Comparison of ENCODE assay signal across 7 mouse cellular contexts in the genomic region with DNA sequence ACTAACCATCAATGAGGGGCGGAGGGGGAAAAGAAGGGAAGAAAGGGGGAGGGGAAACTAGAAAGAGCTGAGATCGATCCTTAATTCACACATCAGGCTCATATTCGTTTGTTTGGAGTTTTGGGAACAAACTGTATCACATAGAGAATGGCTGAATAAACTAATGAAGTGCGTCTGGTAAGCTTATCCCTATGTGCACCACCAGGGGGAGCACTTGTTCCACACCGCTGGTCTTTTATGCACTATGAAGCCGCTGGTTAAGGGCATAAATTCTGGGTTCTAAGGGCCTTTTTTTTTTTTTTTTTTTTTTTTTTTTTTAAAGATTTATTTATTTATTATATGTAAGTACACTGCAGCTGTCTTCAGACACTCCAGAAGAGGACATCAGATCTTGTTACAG. TPM values are rescaled to one million over a fixed set of nuclear protein-coding genes. Genes with fewer than 3 reads are reported as not detected.
DNase-seq lines count a peak whose midpoint lies in the region; ATAC-seq lines count a peak whose summit lies in the region.

No protein-coding gene starts in this region.

- ATAC-seq in CD4-positive, CD25-positive, alpha-beta regulatory T cell, adult 4 months = peak; percentile 84
- peak; percentile 66; the same call in 1 of the 2 replicates for ATAC-seq in forebrain, embryonic 12.5 days (ENCODE audit: low FRiP score)
- ATAC-seq in liver, embryonic 13.5 days (ENCODE audit: low read depth) = peak; percentile 45; the same call in 1 of the 2 replicates
- ATAC-seq in neural tube, embryonic 13.5 days (ENCODE audit: low read depth) = 0 out of 2 replicates have a peak, but pooled peaks have one; percentile 38

- peaks cover 8% of the 10 kb centered on the region for H3K4me1 ChIP-seq in forebrain, embryonic 12.5 days
- H3K4me1 ChIP-seq in liver, embryonic 13.5 days (replicated peaks) = peaks cover 19% of the 10 kb centered on the region
- H3K4me1 ChIP-seq in neural tube, embryonic 13.5 days (replicated peaks) = peaks cover 8% of the 10 kb centered on the region

- H3K27me3 ChIP-seq in forebrain, embryonic 12.5 days = no peaks in the 10 kb centered on the region
- no peaks in the 10 kb centered on the region; the same call in 1 of the 2 replicates for H3K27me3 ChIP-seq in liver, embryonic 13.5 days
- no peaks in the 10 kb centered on the region for H3K27me3 ChIP-seq in neural tube, embryonic 13.5 days

- H3K4me2 ChIP-seq in forebrain, embryonic 12.5 days = no peak overlapping the region
- no peak overlapping the region for H3K4me2 ChIP-seq in liver, embryonic 13.5 days
- H3K4me2 ChIP-seq in neural tube, embryonic 13.5 days = no peak overlapping the region

- 20% methylated on average over 6 of the region's 6 CpGs for WGBS in forebrain, embryonic 12.5 days
- 11% methylated on average over 6 of the region's 6 CpGs for WGBS in liver, embryonic 13.5 days (ENCODE audit: insufficient replicate concordance)
- 17% methylated on average over 6 of the region's 6 CpGs for WGBS in neural tube, embryonic 13.5 days

- H3K9ac ChIP-seq in forebrain, embryonic 12.5 days = no peak overlapping the region
- no peak overlapping the region for H3K9ac ChIP-seq in liver, embryonic 13.5 days
- H3K9ac ChIP-seq in neural tube, embryonic 13.5 days = no peak overlapping the region

- peak; percentile 74 for DNase-seq in A20 (ENCODE audit: low read depth, low spot score)
- peak; percentile 67 for DNase-seq in c-Kit-positive CD71-positive TER-119-negative erythroid progenitor cells, embryonic 14.5 days (ENCODE audit: low read depth)
- DNase-seq in induced T-regulatory cell, adult 2 months (ENCODE audit: low read depth) = peak; percentile 90
- DNase-seq in liver, embryonic 13.5 days = peak; percentile 46

- H3K27ac ChIP-seq in forebrain, embryonic 12.5 days = no peak overlapping the region
- H3K27ac ChIP-seq in liver, embryonic 13.5 days = no peak overlapping the region
- no peak overlapping the region for H3K27ac ChIP-seq in neural tube, embryonic 13.5 days (replicated peaks)

- no peak overlapping the region for H3K4me3 ChIP-seq in forebrain, embryonic 12.5 days (replicated peaks)
- H3K4me3 ChIP-seq in liver, embryonic 13.5 days (replicated peaks) = no peak overlapping the region
- no peak overlapping the region for H3K4me3 ChIP-seq in neural tube, embryonic 13.5 days

- no peaks in the 10 kb centered on the region for H3K9me3 ChIP-seq in forebrain, embryonic 12.5 days
- H3K9me3 ChIP-seq in liver, embryonic 13.5 days (replicated peaks) = no peaks in the 10 kb centered on the region
- no peaks in the 10 kb centered on the region for H3K9me3 ChIP-seq in neural tube, embryonic 13.5 days

- no peaks in the 10 kb centered on the region for H3K36me3 ChIP-seq in forebrain, embryonic 12.5 days (replicated peaks)
- H3K36me3 ChIP-seq in liver, embryonic 13.5 days = no peaks in the 10 kb centered on the region
- H3K36me3 ChIP-seq in neural tube, embryonic 13.5 days = no peaks in the 10 kb centered on the region

RNA-seq across cellular contexts. Expression of a gene that starts 18.3 kb away (rescaled TPM):
- 10 to 100 TPM in 1 of 2 experiments, 1 to 10 TPM in 1; 5.6 to 10.9 TPM for polyA plus RNA-seq in CD4-positive, CD25-positive, alpha-beta regulatory T cell, adult 4 months (2017; shearing (Covaris generic))
- 51.0 and 55.3 TPM in 2 replicates for polyA plus RNA-seq in forebrain, embryonic 12.5 days (2016; fragmentation: Nextera tagmentation; extraction: Ambion mirVana)
- 12.0 and 12.3 TPM in 2 replicates for polyA plus RNA-seq in liver, embryonic 13.5 days (2015; fragmentation: Nextera tagmentation; extraction: Ambion mirVana)
- polyA plus RNA-seq in neural tube, embryonic 13.5 days (2015; fragmentation: Nextera tagmentation; extraction: Ambion mirVana) = 22.3 and 22.7 TPM in 2 replicates

RNA-seq across cellular contexts. Expression of a gene that starts 22.2 kb away (rescaled TPM):
- under 1 TPM in 1 of 2 experiments, not detected in 1; 0.19 TPM for polyA plus RNA-seq in CD4-positive, CD25-positive, alpha-beta regulatory T cell, adult 4 months (2017; shearing (Covaris generic))
- polyA plus RNA-seq in forebrain, embryonic 12.5 days (2016; fragmentation: Nextera tagmentation; extraction: Ambion mirVana) = 20.9 and 21.8 TPM in 2 replicates
- 16.9 and 19.8 TPM in 2 replicates for polyA plus RNA-seq in liver, embryonic 13.5 days (2015; fragmentation: Nextera tagmentation; extraction: Ambion mirVana)
- polyA plus RNA-seq in neural tube, embryonic 13.5 days (2015; fragmentation: Nextera tagmentation; extraction: Ambion mirVana) = 12.8 and 17.3 TPM in 2 replicates

RNA-seq across cellular contexts. Expression of a gene that starts 37.0 kb away (rescaled TPM):
- 10 to 100 TPM; 52.0 to 75.1 TPM for polyA plus RNA-seq in CD4-positive, CD25-positive, alpha-beta regulatory T cell, adult 4 months (2017; shearing (Covaris generic))
- 54.8 and 56.0 TPM in 2 replicates for polyA plus RNA-seq in forebrain, embryonic 12.5 days (2016; fragmentation: Nextera tagmentation; extraction: Ambion mirVana)
- 32.3 and 34.4 TPM in 2 replicates for polyA plus RNA-seq in liver, embryonic 13.5 days (2015; fragmentation: Nextera tagmentation; extraction: Ambion mirVana)
- polyA plus RNA-seq in neural tube, embryonic 13.5 days (2015; fragmentation: Nextera tagmentation; extraction: Ambion mirVana) = 47.9 and 50.4 TPM in 2 replicates

Comparison
In these comparisons a context has a peak if more than half of its experiments do, and no peak if none do; other contexts are left out.
1. RNA of a gene that starts 22.2 kb away (polyA plus RNA-seq): 20.9 to 21.8 TPM in forebrain, embryonic 12.5 days, 12.8 to 17.3 TPM in neural tube, embryonic 13.5 days and 16.9 to 19.8 TPM in liver, embryonic 13.5 days; 0.19 TPM in CD4-positive, CD25-positive, alpha-beta regulatory T cell, adult 4 months; every median in the first group is over 10 times any median in the second.
2. Peak in every context shown above with its lines, with median percentiles within 50 percentile points of each other: DNase-seq and ATAC-seq.